Mouse (Mus musculus) hindbrain, postnatal 0 days (tissue): ENCODE data around the gene Prkag3. TPM values are rescaled to one million over a fixed set of nuclear protein-coding genes. Genes with fewer than 3 reads are reported as not detected.
A peak's percentile ranks its signal among the peaks of the same experiment; 100 is the strongest.

Experiments used
- ATAC-seq: fragments of 200-750 bp; cut with Nextera tagmentation; 2 replicates; pipeline ENCODE4 v1.8.0; 2017; ENCODE audit warnings: mild to moderate bottlenecking, moderate TSS enrichment, moderate library complexity
- DNase-seq: peaks from one replicate; pipeline ENCODE4 v3.0.0-alpha.2; 2015; ENCODE audit warnings: low spot score
- H3K27ac ChIP-seq: fragments of 300-500 bp; sonication (generic); 2 replicates; pipeline ENCODE4 v1.5.1; 2014; ENCODE audit warnings: mild to moderate bottlenecking
- H3K27me3 ChIP-seq: fragments of 300-500 bp; sonication (generic); 2 replicates; pipeline ENCODE4 v1.6.1; 2014; ENCODE audit warnings: low read length, mixed read lengths; ENCODE audit not compliant: insufficient read depth
- H3K36me3 ChIP-seq: fragments of 300-500 bp; sonication (generic); 2 replicates; pipeline ENCODE4 v1.6.1; 2014; ENCODE audit warnings: low read length, mixed read lengths; ENCODE audit not compliant: insufficient read depth
- H3K4me1 ChIP-seq: fragments of 300-500 bp; sonication (generic); 2 replicates; pipeline ENCODE4 v1.6.1; 2014; ENCODE audit warnings: antibody characterized with exemption, low read length, mixed read lengths; ENCODE audit not compliant: insufficient read depth
- H3K4me2 ChIP-seq: fragments of 300-500 bp; sonication (generic); 2 replicates; pipeline ENCODE4 v1.6.1; 2014; ENCODE audit warnings: low read depth, mild to moderate bottlenecking, low read length, moderate library complexity, mixed read lengths
- H3K4me3 ChIP-seq: fragments of 300-500 bp; sonication (generic); 2 replicates; pipeline ENCODE4 v1.5.1; 2014; ENCODE audit warnings: low read length
- H3K9ac ChIP-seq: fragments of 300-500 bp; sonication (generic); replicated peaks from 2 replicates; pipeline ENCODE4 v1.6.1; 2014; ENCODE audit warnings: mild to moderate bottlenecking, low read length, moderate library complexity, mixed read lengths
- H3K9me3 ChIP-seq: fragments of 300-500 bp; sonication (generic); 2 replicates; pipeline ENCODE4 v1.6.1; 2016; ENCODE audit warnings: low read length, mixed read lengths
- CTCF ChIP-seq: IDR thresholded peaks from 2 replicates; pipeline ENCODE4 v1.5.1; 2016; ENCODE audit warnings: antibody characterized with exemption, control low read depth, low read depth
- WGBS: fragments of 180-500 bp; shearing (Covaris S2); extraction: QIAGEN DNeasy Blood & Tissue Kit; methylation state at CpG from one replicate; pipeline ENCODE4 v1.1.7; 2014; 5-methylcytosine and 5-hydroxymethylcytosine counted together
- polyA plus RNA-seq: library from polyadenylated mRNA; unstranded; fragments of >200 nt; fragmentation: Nextera tagmentation; extraction: Ambion mirVana; gene quantifications from 2 replicates; pipeline ENCODE4 v1.2.1, GENCODE M21; 2015
- total RNA-seq: library from RNA; depleted of rRNA; stranded (reverse); fragments of >200 nt; gene quantifications from 2 replicates; pipeline ENCODE4 v1.2.3, GENCODE M21; 2014

The Prkag3 gene
- total and polyA plus RNA-seq, 2 experiments from 2014 or later = not detected

DNA sequence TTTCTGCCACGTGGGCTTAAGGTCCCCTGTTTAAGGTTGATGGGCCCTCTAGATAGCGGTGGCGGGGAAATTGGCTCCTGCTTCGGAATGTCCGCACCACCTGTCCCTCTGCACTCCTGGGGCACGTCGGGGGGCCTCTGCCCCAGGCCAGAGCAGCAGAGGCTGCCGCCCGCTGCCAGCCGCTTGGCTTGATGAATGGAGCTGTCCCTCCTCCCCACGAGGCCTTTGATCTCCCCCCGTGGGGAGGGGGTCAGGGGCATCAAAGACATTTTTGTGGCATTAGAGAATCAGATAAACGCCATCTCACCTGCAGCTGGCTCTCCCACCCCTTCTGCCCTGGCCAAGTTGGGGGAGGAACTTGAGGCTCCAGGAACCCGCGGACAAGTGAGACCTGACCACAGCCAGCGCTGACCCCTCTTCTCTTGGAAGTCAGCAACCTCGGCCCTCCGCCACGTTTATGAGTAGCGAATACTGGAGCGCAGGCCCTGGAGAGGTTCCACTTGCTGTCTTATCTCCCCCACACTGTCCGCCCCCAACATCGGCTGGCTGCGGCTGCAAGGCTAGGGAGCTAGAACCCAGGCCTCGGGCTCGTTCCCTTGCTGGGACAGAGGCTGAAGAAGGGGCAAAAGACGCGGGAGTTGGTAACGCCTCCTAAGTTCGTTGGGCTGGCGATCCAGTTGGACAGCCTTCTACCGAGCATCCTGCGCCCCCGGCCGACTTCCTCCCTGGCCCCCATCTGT, 21.9 kb upstream of the Prkag3 start:
- Histone ChIP-seq H3K36me3 (no peaks in the 10 kb centered on the region), H3K27ac (no peak overlapping the region), H3K9me3 (no peaks in the 10 kb centered on the region), H3K4me1 (0 out of 2 replicates have a peak, but pooled peaks cover 4% of the 10 kb centered on the region), H3K4me2 (peak overlapping the region; percentile 75), H3K9ac (no peak overlapping the region), H3K27me3 (peaks cover 50% of the 10 kb centered on the region), H3K4me3 (peak overlapping the region; percentile 40)
- ATAC-seq = no peak
- no peak for DNase-seq
- no peak for TF ChIP-seq CTCF
- WGBS = 2% methylated on average over 35 of the region's 35 CpGs

GRCm38 (mm10) chr1:74763081-74763480, 14.1 kb upstream of the Prkag3 start:
- Histone ChIP-seq H3K27me3 (no peaks in the 10 kb centered on the region), H3K27ac (no peak overlapping the region), H3K9ac (no peak overlapping the region), H3K4me1 (no peaks in the 10 kb centered on the region), H3K9me3 (no peaks in the 10 kb centered on the region), H3K4me2 (no peak overlapping the region), H3K36me3 (no peaks in the 10 kb centered on the region), H3K4me3 (no peak overlapping the region)
- DNase-seq (peak; percentile 90), ATAC-seq (0 out of 2 replicates have a peak, but pooled peaks have one; percentile 47)
- WGBS = 5% methylated on average over 6 of the region's 6 CpGs
- TF ChIP-seq CTCF = peak; percentile 75

- Histone ChIP-seq H3K9ac (no peak overlapping the region), H3K27me3 (no peaks in the 10 kb centered on the region), H3K4me2 (no peak overlapping the region), H3K4me3 (no peak overlapping the region), H3K36me3 (no peaks in the 10 kb centered on the region), H3K4me1 (no peaks in the 10 kb centered on the region), H3K9me3 (no peaks in the 10 kb centered on the region), H3K27ac (no peak overlapping the region)
- ATAC-seq (peak; percentile 58; the same call in 1 of the 2 replicates), DNase-seq (peak; percentile 76)
- WGBS = 29% methylated on average over 4 of the region's 4 CpGs
- TF ChIP-seq CTCF = peak; percentile 77
These were observed 10.8 kb upstream of the Prkag3 start for GRCm38 (mm10) chr1:74759773-74760172.

GRCm38 (mm10) chr1:74754175-74754785, 5.3 kb upstream of the Prkag3 start:
- no peak for TF ChIP-seq CTCF
- DNase-seq = no peak
- Histone ChIP-seq H3K27me3 (peaks cover under 1% of the 10 kb centered on the region; the same call in 1 of the 2 replicates), H3K9me3 (no peaks in the 10 kb centered on the region), H3K27ac (no peak overlapping the region), H3K4me3 (no peak overlapping the region), H3K36me3 (no peaks in the 10 kb centered on the region), H3K4me1 (no peaks in the 10 kb centered on the region), H3K4me2 (no peak overlapping the region), H3K9ac (no peak overlapping the region)
- ATAC-seq = no peak
- 78% methylated on average over 5 of the region's 5 CpGs for WGBS

GRCm38 (mm10) chr1:74753266-74753974, 4.4 kb upstream of the Prkag3 start:
- Histone ChIP-seq H3K9me3 (no peaks in the 10 kb centered on the region), H3K27me3 (peaks cover 7% of the 10 kb centered on the region; the same call in 1 of the 2 replicates), H3K27ac (no peak overlapping the region), H3K4me3 (no peak overlapping the region), H3K4me2 (no peak overlapping the region), H3K36me3 (no peaks in the 10 kb centered on the region), H3K9ac (no peak overlapping the region), H3K4me1 (no peaks in the 10 kb centered on the region)
- 88% methylated on average over 8 of the region's 8 CpGs for WGBS
- ATAC-seq (no peak), DNase-seq (no peak)
- TF ChIP-seq CTCF = no peak

- Histone ChIP-seq H3K27me3 (peaks cover 12% of the 10 kb centered on the region; the same call in 1 of the 2 replicates), H3K9ac (no peak overlapping the region), H3K9me3 (no peaks in the 10 kb centered on the region), H3K4me2 (no peak overlapping the region), H3K27ac (no peak overlapping the region), H3K4me3 (no peak overlapping the region), H3K4me1 (no peaks in the 10 kb centered on the region), H3K36me3 (no peaks in the 10 kb centered on the region)
- 95% methylated on average over 3 of the region's 3 CpGs for WGBS
- no peak for DNase-seq
- ATAC-seq = no peak
- TF ChIP-seq CTCF = no peak
These were observed 3.8 kb upstream of the Prkag3 start for GRCm38 (mm10) chr1:74752833-74753232.
